Mouse (Mus musculus) limb, embryonic 15.5 days (tissue): ENCODE measurements around the gene Gbp3. TPM values are rescaled to one million over a fixed set of nuclear protein-coding genes. Genes with fewer than 3 reads are reported as not detected.
"Not testable (repeated sequence)": the region's sequence is repeated elsewhere in the genome, so short reads cannot be mapped to it uniquely, and the experiment has no call there.

Source experiments
- ATAC-seq: fragments of 200-750 bp; cut with Nextera tagmentation; 2 replicates; pipeline ENCODE4 v1.8.0; 2017; ENCODE audit warnings: low read depth, moderate TSS enrichment; ENCODE audit not compliant: insufficient number of reproducible peaks, low FRiP score, low TSS enrichment
- H3K27ac ChIP-seq: fragments of 300-500 bp; sonication (generic); 2 replicates; pipeline ENCODE4 v1.5.1; 2015; ENCODE audit warnings: moderate library complexity, mild to moderate bottlenecking, inconsistent platforms
- H3K27me3 ChIP-seq: fragments of 300-500 bp; sonication (generic); 2 replicates; pipeline ENCODE4 v1.6.1; 2015; ENCODE audit warnings: inconsistent platforms
- H3K36me3 ChIP-seq: fragments of 300-500 bp; sonication (generic); 2 replicates; pipeline ENCODE4 v1.6.1; 2015; ENCODE audit warnings: inconsistent platforms
- H3K4me1 ChIP-seq: fragments of 300-500 bp; sonication (generic); 2 replicates; pipeline ENCODE4 v1.6.1; 2015; ENCODE audit warnings: inconsistent platforms
- H3K4me2 ChIP-seq: fragments of 300-500 bp; sonication (generic); 2 replicates; pipeline ENCODE4 v1.6.1; 2015; ENCODE audit warnings: mild to moderate bottlenecking, inconsistent platforms
- H3K4me3 ChIP-seq: fragments of 300-500 bp; sonication (generic); 2 replicates; pipeline ENCODE4 v1.5.1; 2015; ENCODE audit warnings: mild to moderate bottlenecking, inconsistent platforms
- H3K9ac ChIP-seq: fragments of 300-500 bp; sonication (generic); 2 replicates; pipeline ENCODE4 v1.6.1; 2015; ENCODE audit warnings: inconsistent platforms
- H3K9me3 ChIP-seq: fragments of 300-500 bp; sonication (generic); 2 replicates; pipeline ENCODE4 v1.6.1; 2016; ENCODE audit warnings: inconsistent platforms
- WGBS: fragments of 180-500 bp; shearing (Covaris S2); methylation state at CpG from one replicate; pipeline ENCODE4 v1.1.7; 2015; 5-methylcytosine and 5-hydroxymethylcytosine counted together
- polyA plus RNA-seq: library from polyadenylated mRNA; unstranded; fragments of >200 nt; fragmentation: Nextera tagmentation; extraction: Ambion mirVana; gene quantifications from 2 replicates; pipeline ENCODE4 v1.2.1, GENCODE M21; 2015

The Gbp3 gene
- polyA plus RNA-seq, 1 experiment from 2014 or later: 1.1 TPM

GRCm38 (mm10) chr3:142554601-142555000 lies 5.2 kb upstream of the Gbp3 start:
- no peaks in the 10 kb centered on the region for H3K36me3 ChIP-seq

GRCm38 (mm10) chr3:142555623-142556022 lies 4.2 kb upstream of the Gbp3 start:
- Histone ChIP-seq H3K27ac (no peak overlapping the region), H3K36me3 (no peaks in the 10 kb centered on the region), H3K4me2 (no peak overlapping the region), H3K27me3 (no peaks in the 10 kb centered on the region), H3K9ac (no peak overlapping the region), H3K4me1 (0 out of 2 replicates have a peak, but pooled peaks cover 3% of the 10 kb centered on the region), H3K4me3 (no peak overlapping the region), H3K9me3 (no peaks in the 10 kb centered on the region)
- 82% methylated on average over 11 of the region's 11 CpGs for WGBS
- ATAC-seq: no peak

More at GRCm38 (mm10) chr3:142554601-142555000, 5.2 kb upstream of the Gbp3 start:
- H3K27me3 ChIP-seq: no peaks in the 10 kb centered on the region
- no peak overlapping the region for H3K4me2 ChIP-seq
- H3K9me3 ChIP-seq: no peaks in the 10 kb centered on the region
- no peak overlapping the region for H3K27ac ChIP-seq
- no peak overlapping the region for H3K9ac ChIP-seq
- no peak for ATAC-seq
- WGBS: 73% methylated on average over 1 of the region's 1 CpGs
- no peaks in the 10 kb centered on the region for H3K4me1 ChIP-seq
- no peak overlapping the region for H3K4me3 ChIP-seq

DNA sequence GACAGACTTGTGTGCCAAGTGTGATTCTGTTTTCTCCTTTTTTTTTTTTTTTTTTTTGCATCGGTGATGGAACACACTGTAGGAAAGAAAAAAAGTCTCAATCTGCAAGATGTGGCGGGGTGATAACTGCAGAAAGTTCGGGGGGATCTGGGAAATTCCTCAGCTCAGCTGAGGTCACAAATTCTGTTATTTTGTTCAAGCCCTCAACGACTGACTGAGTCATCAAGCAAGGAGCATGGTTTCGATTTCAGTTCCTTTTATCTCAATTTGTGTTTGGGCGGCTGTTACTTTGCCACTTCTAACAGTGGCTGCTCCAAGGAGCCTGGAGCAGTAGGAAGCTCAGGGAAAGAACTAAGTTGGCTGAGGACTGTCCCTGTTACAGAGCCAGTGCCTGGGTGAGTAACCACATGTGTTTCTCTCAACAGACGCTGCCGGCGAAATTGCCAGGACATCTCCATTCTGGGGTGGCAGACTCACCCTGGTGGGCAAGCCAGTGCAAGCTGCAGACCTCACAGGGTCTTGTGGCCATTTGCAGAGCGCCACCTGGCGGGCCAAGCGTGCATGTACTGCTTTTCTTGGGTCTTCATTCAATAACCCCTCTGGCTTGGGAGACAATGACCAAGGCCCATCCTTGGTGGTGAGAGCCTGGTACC lies 596 bp downstream of the Gbp3 start:
- H3K4me1 ChIP-seq: 0 out of 2 replicates have a peak, but pooled peaks cover 3% of the 10 kb centered on the region
- peak overlapping the region; percentile 36 for H3K4me3 ChIP-seq
- H3K36me3 ChIP-seq: no peaks in the 10 kb centered on the region
- peak overlapping the region; percentile 45 for H3K4me2 ChIP-seq
- no peaks in the 10 kb centered on the region for H3K9me3 ChIP-seq
- H3K27ac ChIP-seq: no peak overlapping the region
- ATAC-seq: no peak
- H3K9ac ChIP-seq: 0 out of 2 replicates have a peak overlapping the region, but pooled peaks have one; percentile 7
- WGBS: 8% methylated on average over 12 of the region's 12 CpGs
- H3K27me3 ChIP-seq: no peaks in the 10 kb centered on the region

- Histone ChIP-seq H3K9me3 (no peaks in the 10 kb centered on the region), H3K9ac (no peak overlapping the region), H3K4me3 (no peak overlapping the region), H3K27me3 (no peaks in the 10 kb centered on the region), H3K27ac (no peak overlapping the region), H3K36me3 (no peaks in the 10 kb centered on the region), H3K4me1 (0 out of 2 replicates have a peak, but pooled peaks cover 3% of the 10 kb centered on the region), H3K4me2 (no peak overlapping the region)
- no peak for ATAC-seq
- 84% methylated on average over 14 of the region's 14 CpGs for WGBS
Measured at GRCm38 (mm10) chr3:142561045-142561646, 1.3 kb downstream of the Gbp3 start.

GRCm38 (mm10) chr3:142561666-142562065 lies 1.8 kb downstream of the Gbp3 start:
- Histone ChIP-seq H3K36me3 (no peaks in the 10 kb centered on the region), H3K9ac (no peak overlapping the region), H3K27me3 (no peaks in the 10 kb centered on the region), H3K27ac (no peak overlapping the region), H3K4me2 (no peak overlapping the region), H3K4me1 (0 out of 2 replicates have a peak, but pooled peaks cover 3% of the 10 kb centered on the region), H3K9me3 (no peaks in the 10 kb centered on the region), H3K4me3 (no peak overlapping the region)
- ATAC-seq: no peak
- WGBS: 76% methylated on average over 7 of the region's 7 CpGs

- not testable (repeated sequence) for H3K9me3 ChIP-seq, H3K36me3 ChIP-seq, H3K4me1 ChIP-seq, H3K4me3 ChIP-seq, H3K27ac ChIP-seq, H3K4me2 ChIP-seq, ATAC-seq, H3K27me3 ChIP-seq, H3K9ac ChIP-seq
- WGBS: 63% methylated on average over 5 of the region's 5 CpGs
Measured at GRCm38 (mm10) chr3:142567490-142567889, 7.7 kb downstream of the Gbp3 start.

- no peak for ATAC-seq
- no peaks in the 10 kb centered on the region for H3K36me3 ChIP-seq
- no peaks in the 10 kb centered on the region for H3K9me3 ChIP-seq
- no peak overlapping the region for H3K4me2 ChIP-seq
- 90% methylated on average over 4 of the region's 4 CpGs for WGBS
- no peak overlapping the region for H3K9ac ChIP-seq
- no peak overlapping the region for H3K27ac ChIP-seq
- no peak overlapping the region for H3K4me3 ChIP-seq
- no peaks in the 10 kb centered on the region for H3K4me1 ChIP-seq
- H3K27me3 ChIP-seq: no peaks in the 10 kb centered on the region
Measured at GRCm38 (mm10) chr3:142570738-142571137, 10.9 kb downstream of the Gbp3 start.

- WGBS: 80% methylated on average over 3 of the region's 3 CpGs
Measured at GRCm38 (mm10) chr3:142577108-142577507, 17.3 kb downstream of the Gbp3 start.

DNA sequence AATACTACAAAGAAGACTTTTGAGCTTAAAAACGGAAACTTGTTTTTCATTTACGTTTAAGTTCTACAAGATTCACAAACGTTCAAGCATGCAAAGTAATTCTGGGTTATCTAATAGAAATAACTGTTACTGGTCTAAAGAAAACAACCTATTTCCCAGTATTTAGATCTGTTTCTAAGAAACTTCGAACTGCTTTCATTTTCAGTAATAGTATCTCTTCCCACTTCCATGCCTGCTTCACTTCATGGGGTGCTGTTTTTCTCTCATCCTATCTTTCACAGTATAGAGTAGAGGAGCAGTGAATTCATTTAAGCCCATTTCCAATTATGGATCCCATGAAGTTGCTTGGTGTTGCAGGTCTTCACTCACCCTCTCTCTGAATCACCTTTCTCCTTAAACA lies 18.5 kb downstream of the Gbp3 start:
- no peak overlapping the region for H3K27ac ChIP-seq
- H3K4me2 ChIP-seq: no peak overlapping the region
- H3K9me3 ChIP-seq: no peaks in the 10 kb centered on the region
- no peak overlapping the region for H3K9ac ChIP-seq
- no peaks in the 10 kb centered on the region for H3K27me3 ChIP-seq
- no peaks in the 10 kb centered on the region for H3K36me3 ChIP-seq
- WGBS: 86% methylated on average over 4 of the region's 4 CpGs
- no peak overlapping the region for H3K4me3 ChIP-seq
- no peak for ATAC-seq
- no peaks in the 10 kb centered on the region for H3K4me1 ChIP-seq

More at GRCm38 (mm10) chr3:142577108-142577507, 17.3 kb downstream of the Gbp3 start:
- no peak for ATAC-seq
- Histone ChIP-seq H3K36me3 (no peaks in the 10 kb centered on the region), H3K27ac (no peak overlapping the region), H3K9ac (no peak overlapping the region), H3K27me3 (no peaks in the 10 kb centered on the region), H3K4me1 (no peaks in the 10 kb centered on the region), H3K4me3 (no peak overlapping the region), H3K9me3 (no peaks in the 10 kb centered on the region), H3K4me2 (no peak overlapping the region)

GRCm38 (mm10) chr3:142583067-142583466 lies 23.2 kb downstream of the Gbp3 start:
- Histone ChIP-seq H3K9ac (no peak overlapping the region), H3K4me3 (no peak overlapping the region), H3K27ac (no peak overlapping the region), H3K4me1 (no peaks in the 10 kb centered on the region), H3K9me3 (no peaks in the 10 kb centered on the region), H3K27me3 (no peaks in the 10 kb centered on the region), H3K36me3 (no peaks in the 10 kb centered on the region), H3K4me2 (no peak overlapping the region)
- WGBS: 92% methylated on average over 4 of the region's 4 CpGs
- ATAC-seq: no peak

- Histone ChIP-seq H3K4me3 (no peak overlapping the region), H3K4me1 (no peaks in the 10 kb centered on the region), H3K27ac (no peak overlapping the region), H3K36me3 (no peaks in the 10 kb centered on the region), H3K4me2 (no peak overlapping the region), H3K9ac (no peak overlapping the region), H3K27me3 (no peaks in the 10 kb centered on the region), H3K9me3 (no peaks in the 10 kb centered on the region)
- ATAC-seq: no peak
Measured at GRCm38 (mm10) chr3:142587386-142587785, 27.6 kb downstream of the Gbp3 start.

- no peak overlapping the region for H3K27ac ChIP-seq
- H3K4me2 ChIP-seq: no peak overlapping the region
- no peaks in the 10 kb centered on the region for H3K9me3 ChIP-seq
- WGBS: 77% methylated on average over 2 of the region's 2 CpGs
- H3K4me3 ChIP-seq: no peak overlapping the region
- H3K27me3 ChIP-seq: no peaks in the 10 kb centered on the region
- no peaks in the 10 kb centered on the region for H3K36me3 ChIP-seq
- ATAC-seq: no peak
- H3K9ac ChIP-seq: no peak overlapping the region
- H3K4me1 ChIP-seq: no peaks in the 10 kb centered on the region
Measured at GRCm38 (mm10) chr3:142588888-142589287, 29.1 kb downstream of the Gbp3 start.
